Mouse (Mus musculus): ENCODE results near the gene Nup210.

The Nup210 gene

DNA sequence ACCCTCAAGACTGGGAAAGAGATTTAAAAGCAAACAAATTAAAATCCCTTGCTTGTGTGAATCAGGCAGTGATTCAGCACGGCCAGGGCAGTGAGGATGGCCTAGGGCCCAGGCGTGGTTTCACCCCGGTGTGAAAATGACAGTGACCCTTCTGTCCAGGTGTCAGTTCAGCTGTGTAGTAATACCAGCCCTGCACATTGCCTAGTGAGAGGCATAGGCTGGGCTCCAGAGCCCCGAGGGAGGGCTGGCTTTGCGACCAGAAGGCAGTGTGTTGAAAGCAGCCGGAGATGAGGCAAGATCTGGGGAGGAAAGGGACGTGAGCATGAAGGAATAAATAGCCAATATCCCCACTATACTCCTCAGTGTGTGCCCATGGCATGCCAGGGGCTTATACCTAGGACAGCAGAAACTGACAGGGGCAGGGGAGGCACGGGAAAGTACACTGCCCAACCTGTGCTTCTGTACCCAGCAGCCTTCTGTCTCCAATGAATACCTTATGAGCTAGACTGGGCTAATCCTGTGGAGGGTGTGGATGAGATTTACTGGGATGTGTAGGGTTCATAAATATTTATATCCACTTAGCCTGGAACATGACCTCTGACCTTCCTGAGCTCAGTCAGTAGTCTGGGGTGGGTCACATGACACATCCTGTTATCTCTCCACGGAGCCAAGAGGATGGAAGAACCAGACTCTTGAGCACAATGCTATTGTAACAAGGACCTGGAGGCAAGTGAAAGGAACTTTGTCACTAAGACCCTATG lies 102.3 kb downstream of the Nup210 start:
- DNase-seq: no peak

GRCm38 (mm10) chr6:91012458-91012857 lies 104.2 kb downstream of the Nup210 start:
- DNase-seq: no peak

DNA sequence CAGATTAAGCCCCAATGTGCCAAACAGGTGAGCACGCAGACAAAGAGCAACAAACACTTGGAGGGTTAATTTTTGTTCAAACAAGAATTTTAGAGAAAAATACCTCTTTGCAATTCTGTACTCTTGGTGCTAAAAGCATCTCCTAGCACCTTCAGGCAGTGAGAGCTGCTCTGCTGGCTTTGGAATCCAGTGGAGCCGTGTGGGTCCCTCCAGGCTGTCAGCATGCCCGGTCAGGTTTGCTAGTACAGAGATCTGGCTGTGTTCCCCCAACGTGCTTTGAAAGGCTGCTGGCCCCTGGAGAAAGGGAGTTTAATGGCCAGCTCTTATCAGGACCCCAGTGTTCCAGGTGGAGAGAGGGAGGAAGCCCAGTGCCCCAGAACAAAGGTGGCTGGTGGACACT lies 105.1 kb downstream of the Nup210 start:
- no peak for DNase-seq

- DNase-seq: no peak
Measured at GRCm38 (mm10) chr6:91008284-91008830, 108.3 kb downstream of the Nup210 start.

GRCm38 (mm10) chr6:91007207-91007606 lies 109.4 kb downstream of the Nup210 start:
- no peak for DNase-seq

- DNase-seq: no peak
Measured at GRCm38 (mm10) chr6:91004157-91004556, 112.5 kb downstream of the Nup210 start.

- DNase-seq: no peak
Measured at GRCm38 (mm10) chr6:91003310-91003995, 113.2 kb downstream of the Nup210 start.

DNA sequence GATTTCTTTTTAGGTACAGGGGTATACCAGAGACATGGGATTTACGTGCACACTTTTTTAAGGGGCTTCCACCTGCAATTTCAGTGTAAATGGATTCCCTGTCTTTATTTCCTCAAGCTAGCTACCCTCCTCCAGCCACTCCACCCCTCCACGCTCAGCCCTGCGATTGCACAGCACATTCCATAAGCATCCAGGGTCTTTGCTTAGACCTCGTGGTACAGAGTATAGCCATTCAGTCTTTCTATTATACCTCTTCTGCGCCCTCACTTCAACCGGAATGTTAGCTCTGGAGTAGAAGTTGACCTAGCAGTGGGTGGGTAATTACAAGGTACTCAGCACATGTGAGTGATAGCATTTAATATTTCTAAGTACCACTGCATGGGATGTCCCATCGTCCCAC lies 115.1 kb downstream of the Nup210 start:
- no peak for DNase-seq

DNA sequence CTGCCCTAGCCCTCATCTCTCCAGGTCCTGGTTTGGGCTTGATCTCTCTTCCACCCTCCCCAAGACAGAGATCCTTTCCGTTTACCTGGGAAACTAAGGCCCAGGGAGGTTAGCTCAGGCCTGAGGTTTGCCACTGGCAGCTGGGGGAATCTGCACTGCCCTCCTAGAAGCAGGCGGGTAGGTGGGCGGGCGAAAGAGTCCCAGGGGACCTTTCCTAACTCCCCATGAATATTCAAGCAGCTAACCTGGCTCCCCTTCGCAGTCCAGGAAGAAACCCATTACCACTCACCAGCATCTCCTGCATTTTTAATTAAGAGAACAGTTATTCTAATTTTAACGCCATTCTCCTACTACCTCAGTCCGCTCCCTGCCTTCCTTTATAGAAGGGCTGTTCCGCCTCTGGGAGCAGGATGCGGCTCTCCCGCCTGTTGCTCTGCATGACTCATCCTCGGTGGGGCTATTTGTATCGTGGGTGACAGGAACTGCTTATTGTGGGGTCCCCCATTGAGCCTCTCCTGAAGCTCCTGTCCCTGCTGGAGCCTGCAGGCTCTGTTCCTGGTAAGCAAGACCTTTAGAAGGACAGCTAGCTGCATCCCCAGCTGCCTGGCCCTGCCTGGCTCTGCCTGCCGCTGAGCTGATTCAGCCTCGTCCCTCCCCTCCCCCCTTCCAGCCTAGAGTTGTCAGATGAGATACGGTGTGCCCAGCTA lies 115.7 kb downstream of the Nup210 start:
- no peak for DNase-seq

- no peak for DNase-seq
Measured at GRCm38 (mm10) chr6:90999176-90999575, 117.5 kb downstream of the Nup210 start.

- DNase-seq: no peak
Measured at GRCm38 (mm10) chr6:90997025-90997424, 119.6 kb downstream of the Nup210 start.

- DNase-seq: no peak
Measured at GRCm38 (mm10) chr6:90996181-90996580, 120.4 kb downstream of the Nup210 start.

- peak; percentile 92 to 93 for DNase-seq
Measured at GRCm38 (mm10) chr6:90988648-90989317, 127.8 kb downstream of the Nup210 start, which contains the start of gene Iqsec1. Iqsec1 (minus strand) TSS chr6:90988685.

- DNase-seq: no peak
Measured at GRCm38 (mm10) chr6:90988299-90988625, 128.4 kb downstream of the Nup210 start.

DNA sequence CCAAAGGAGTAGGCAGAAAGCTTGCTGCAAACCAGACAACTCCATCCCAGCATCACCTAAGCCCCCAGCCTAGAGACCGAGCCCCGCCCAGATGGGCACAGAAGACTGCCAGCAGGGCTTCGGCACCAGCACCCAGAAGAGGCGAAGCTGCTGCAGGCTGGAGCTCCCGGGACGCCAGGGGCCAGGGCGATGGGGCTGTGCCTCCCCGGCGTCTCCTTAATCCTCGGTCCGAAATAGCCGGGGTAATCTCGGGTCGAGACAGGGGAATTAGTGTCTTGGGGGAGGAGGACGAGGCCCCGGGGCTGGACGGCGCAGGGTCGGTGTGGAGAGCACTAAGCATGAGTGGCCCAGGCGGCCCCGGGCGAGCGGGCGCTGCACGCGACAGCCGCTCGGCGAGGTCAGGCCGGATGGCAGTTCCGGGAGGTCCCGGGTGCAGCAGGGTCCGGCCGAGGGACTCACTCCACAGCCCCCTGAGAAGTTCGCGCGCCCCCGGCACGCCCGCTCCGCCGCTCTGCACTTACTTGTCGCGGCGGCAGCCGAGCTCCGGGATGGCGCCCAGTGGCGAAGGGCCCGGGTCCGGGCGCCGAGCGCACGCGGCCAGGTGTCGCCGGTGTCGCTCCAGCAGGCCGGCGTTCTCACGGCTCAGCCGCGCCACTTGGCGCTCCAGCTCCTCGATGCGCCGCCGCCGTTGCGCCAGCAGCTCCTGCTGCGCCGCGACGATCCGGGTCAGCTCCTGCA lies 128.9 kb downstream of the Nup210 start:
- peak; percentile 8 to 44 for DNase-seq

DNA sequence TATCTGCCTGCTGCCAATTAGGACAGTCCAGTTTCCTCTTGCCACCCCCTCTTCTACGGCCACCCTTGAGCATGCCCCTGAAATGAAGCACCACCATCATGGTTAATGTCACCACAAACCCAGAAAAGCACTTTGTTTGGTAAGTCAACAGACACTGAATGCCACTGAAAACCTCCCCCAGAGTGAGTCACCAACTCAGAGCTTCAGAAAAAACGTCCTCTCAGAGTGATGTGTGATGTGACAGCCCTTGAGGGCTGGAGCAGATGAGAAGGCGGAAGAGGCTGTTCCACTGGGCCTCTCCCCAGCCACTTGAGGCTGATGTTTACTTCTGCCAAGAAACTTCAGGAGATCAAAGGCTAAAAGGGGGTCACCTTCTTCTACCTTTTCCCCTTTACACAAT lies 132.5 kb downstream of the Nup210 start:
- no peak for DNase-seq

GRCm38 (mm10) chr6:90974279-90974678 lies 142.3 kb downstream of the Nup210 start:
- DNase-seq: no peak

- DNase-seq: no peak
Measured at GRCm38 (mm10) chr6:90969341-90969871, 147.2 kb downstream of the Nup210 start.
